Mouse (Mus musculus) bone marrow macrophage, adult 2 months (primary cell): ENCODE measurements around the gene Lbp.

Source experiments
- CTCF ChIP-seq: IDR thresholded peaks from 2 replicates; pipeline ENCODE4 v1.5.1; 2012; ENCODE audit warnings: low read depth, mild to moderate bottlenecking, low read length, moderate library complexity
- POLR2A ChIP-seq: IDR thresholded peaks from 2 replicates; pipeline ENCODE4 v1.6.1; 2012; ENCODE audit warnings: mild to moderate bottlenecking, low read depth, low read length, borderline replicate concordance

DNA sequence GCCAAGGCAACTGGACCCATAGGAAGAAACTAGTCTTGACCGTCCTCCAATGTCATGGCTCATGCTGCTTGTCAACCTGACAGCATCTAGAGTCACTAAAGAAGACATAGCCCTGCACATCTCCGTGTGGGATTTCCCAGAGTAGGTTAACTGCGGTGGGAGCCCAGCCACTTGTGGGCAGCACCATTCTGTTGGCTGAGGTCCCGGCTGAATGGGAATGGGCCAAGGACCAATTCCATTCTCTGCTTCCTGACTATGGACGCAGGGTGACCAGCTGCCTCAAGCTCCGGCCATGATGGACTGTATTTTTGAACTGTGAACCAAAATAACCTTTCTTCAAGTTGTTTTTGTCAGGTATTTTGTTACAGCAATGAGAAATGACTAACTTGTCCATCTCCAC lies 15.3 kb downstream of the Lbp start:
- TF ChIP-seq CTCF (no peak), POLR2A (no peak)
